23 mouse cellular contexts compared by ENCODE assay signal in the genomic region with DNA sequence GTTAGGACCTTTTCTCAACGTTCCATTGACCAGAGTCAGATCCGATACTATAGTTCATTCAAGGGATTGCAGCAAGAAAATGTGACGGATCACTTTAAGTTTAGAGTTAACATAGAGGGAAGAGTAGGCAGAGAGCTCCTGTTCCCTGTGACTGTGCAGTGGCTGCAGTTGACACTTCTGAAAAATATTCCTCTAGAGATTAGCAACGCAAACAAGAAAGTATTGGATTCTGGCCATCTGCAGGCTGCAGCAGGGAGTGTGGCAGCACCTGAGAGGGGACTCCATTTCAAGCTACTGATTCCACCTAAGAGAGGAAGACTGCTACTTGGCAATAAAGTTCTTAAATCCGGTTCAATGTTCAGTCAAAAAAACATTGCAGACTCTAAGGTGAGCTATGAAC. TPM values are rescaled to one million over a fixed set of nuclear protein-coding genes. Genes with fewer than 3 reads are reported as not detected.
"Had no signal": no experiment of that assay in that cellular context is flagged by ENCODE, and none has a peak within 500 bp of the region (broad histone marks: within the 10 kb centered on the region; RNA-seq: fewer than 3 reads in every experiment).

No protein-coding gene starts in this region.

- H3K4me1 ChIP-seq: hindbrain, embryonic 10.5 days; hindbrain, embryonic 12.5 days had no signal

- H3K4me3 ChIP-seq: gastrocnemius, adult 2 months; heart, embryonic 10.5 days; heart, embryonic 12.5 days; hindbrain, embryonic 10.5 days; hindbrain, embryonic 12.5 days; layer of hippocampus, adult 2 months; left cerebral cortex, adult 2 months; limb, embryonic 10.5 days; limb, embryonic 12.5 days had no signal

- H3K4me2 ChIP-seq: heart, embryonic 12.5 days; hindbrain, embryonic 12.5 days; hindbrain, embryonic 14.5 days; limb, embryonic 12.5 days had no signal

- ATAC-seq: forebrain, embryonic 16.5 days; hindbrain, embryonic 16.5 days; inflammation-experienced regulatory T-cells, adult 6 months; intestine, embryonic 16.5 days had no signal

- H3K9me3 ChIP-seq: heart, embryonic 10.5 days; heart, embryonic 12.5 days; hindbrain, embryonic 10.5 days; hindbrain, embryonic 12.5 days; limb, embryonic 10.5 days; limb, embryonic 12.5 days had no signal

- H3K27me3 ChIP-seq: heart, embryonic 12.5 days; hindbrain, embryonic 12.5 days; limb, embryonic 12.5 days had no signal

- DNase-seq: gastrocnemius, adult 2 months; gastrocnemius, postnatal 10 days; gastrocnemius, postnatal 25 days; heart, adult 18-20 months; heart, postnatal 10 days; heart, postnatal 4 days; kidney, adult 18-20 months; kidney, adult 8-10 months; kidney, postnatal 25 days; kidney, postnatal 4 days had no signal

- H3K36me3 ChIP-seq: hindbrain, embryonic 10.5 days; hindbrain, embryonic 12.5 days had no signal

- H3K27ac ChIP-seq: gastrocnemius, adult 2 months; heart, embryonic 10.5 days; hindbrain, embryonic 10.5 days; hindbrain, embryonic 12.5 days; hindbrain, embryonic 14.5 days; layer of hippocampus, adult 2 months; left cerebral cortex, adult 2 months; limb, embryonic 10.5 days; limb, embryonic 12.5 days had no signal

- H3K9ac ChIP-seq: heart, embryonic 12.5 days; hindbrain, embryonic 12.5 days; hindbrain, embryonic 14.5 days; limb, embryonic 12.5 days had no signal

RNA-seq across cellular contexts. Expression of a gene that starts 26.6 kb away (rescaled TPM):
- polyA plus RNA-seq: inflammation-experienced regulatory T-cells, adult 6 months had no signal
